Mouse (Mus musculus): ENCODE measurements around the gene Cdk14.

DNA sequence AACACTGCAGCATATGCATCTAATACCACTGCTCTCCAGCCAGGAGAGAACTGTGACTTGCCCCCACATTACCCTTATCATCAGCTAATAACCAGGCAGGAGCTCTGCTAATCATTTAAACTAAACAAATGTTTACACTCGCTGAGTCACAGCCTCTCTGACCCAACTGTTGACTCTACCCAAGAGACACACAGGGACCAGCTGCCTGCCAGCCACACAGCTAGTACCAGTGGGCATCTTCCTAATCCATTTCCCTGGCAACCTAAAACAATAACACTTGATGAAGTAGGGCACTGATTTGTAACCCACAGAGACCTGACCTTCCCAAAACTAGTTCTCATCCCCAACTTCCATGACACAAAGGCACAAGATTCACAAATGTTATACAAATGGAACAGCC lies 119.8 kb downstream of the Cdk14 start:
- TF ChIP-seq MAFK (IDR thresholded peaks at IDR 0.05; ENCODE audit: insufficient read depth, low read depth, low read length) (no peak), CHD2 (IDR thresholded peaks at IDR 0.05; ENCODE audit: low read depth, low read length) (no peak), ZNF384 (IDR thresholded peaks at IDR 0.05; ENCODE audit: low read depth, low read length) (no peak), ZC3H11A (IDR thresholded peaks at IDR 0.05; ENCODE audit: borderline replicate concordance, low read depth, low read length) (no peak)

Measured in ES-E14 (cell line).